Mouse (Mus musculus): ENCODE data around the gene Smok3a.

- no peak for TF ChIP-seq CTCF (IDR thresholded peaks at IDR 0.05; ENCODE audit: low read depth, low read length)
- TF ChIP-seq GATA2 (IDR thresholded peaks at IDR 0.05; ENCODE audit: borderline replicate concordance, low read depth, low read length): no peak
- TF ChIP-seq GATA1 (IDR thresholded peaks at IDR 0.05; ENCODE audit: borderline replicate concordance, low read length): no peak
- TF ChIP-seq TAL1 (conservative IDR thresholded peaks at IDR 0.05; ENCODE audit: low read depth, low read length): no peak
Measured at GRCm38 (mm10) chr5:137981300-137981699, 39.8 kb upstream of the Smok3a start, which contains the start of gene Azgp1.
